ENCODE assay signal across 12 mouse cellular contexts in genomic region chr11:75293852-75294361, GRCm38 (mm10). TPM values are rescaled to one million over a fixed set of nuclear protein-coding genes. Genes with fewer than 3 reads are reported as not detected.
DNase-seq lines count a peak whose midpoint lies in the region; ATAC-seq lines count a peak whose summit lies in the region.
"Had no signal": no experiment of that assay in that cellular context is flagged by ENCODE, and none has a peak within 500 bp of the region (broad histone marks: within the 10 kb centered on the region; RNA-seq: fewer than 3 reads in every experiment).

No protein-coding gene starts in this region.

- 44% methylated on average over 21 of the region's 21 CpGs for WGBS in heart, embryonic 10.5 days
- WGBS in neural tube, embryonic 12.5 days, result 50% methylated on average over 21 of the region's 21 CpGs
- 27% methylated on average over 21 of the region's 21 CpGs for WGBS in kidney, embryonic 16.5 days

- H3K4me3 ChIP-seq in heart, embryonic 10.5 days, result 0 out of 2 replicates have a peak overlapping the region, but pooled peaks have one; percentile 15
- no peak overlapping the region for H3K4me3 ChIP-seq in neural tube, embryonic 12.5 days
- H3K4me3 ChIP-seq in kidney, embryonic 16.5 days (ENCODE audit: low read length), result no peak overlapping the region
- H3K4me3 ChIP-seq: embryonic facial prominence, embryonic 13.5 days had no signal

- no peak overlapping the region for H3K9ac ChIP-seq in neural tube, embryonic 12.5 days
- no peak overlapping the region for H3K9ac ChIP-seq in kidney, embryonic 16.5 days (replicated peaks; ENCODE audit: low read length)
- H3K9ac ChIP-seq: embryonic facial prominence, embryonic 13.5 days had no signal

- H3K27me3 ChIP-seq in heart, embryonic 10.5 days (ENCODE audit: insufficient read depth, poor library complexity, severe bottlenecking), result peaks cover 32% of the 10 kb centered on the region
- H3K27me3 ChIP-seq in neural tube, embryonic 12.5 days (replicated peaks), result peaks cover 16% of the 10 kb centered on the region; the same call in 1 of the 2 replicates
- peaks cover 26% of the 10 kb centered on the region for H3K27me3 ChIP-seq in kidney, embryonic 16.5 days (ENCODE audit: insufficient read depth, low read length)

- H3K9me3 ChIP-seq in heart, embryonic 10.5 days, result no peaks in the 10 kb centered on the region
- no peaks in the 10 kb centered on the region for H3K9me3 ChIP-seq in neural tube, embryonic 12.5 days
- no peaks in the 10 kb centered on the region for H3K9me3 ChIP-seq in kidney, embryonic 16.5 days (ENCODE audit: low read length)
- H3K9me3 ChIP-seq: embryonic facial prominence, embryonic 13.5 days had no signal

- no peak for ATAC-seq in neural tube, embryonic 12.5 days (ENCODE audit: low FRiP score, low read depth)
- ATAC-seq in kidney, embryonic 16.5 days (ENCODE audit: low FRiP score, low TSS enrichment), result peak; percentile 43
- ATAC-seq in granulocyte monocyte progenitor cell, adult 5-6 weeks (replicated peaks; ENCODE audit: poor library complexity, severe bottlenecking), result no peak

- H3K4me2 ChIP-seq in neural tube, embryonic 12.5 days (replicated peaks), result peak overlapping the region; percentile 6; the same call in 1 of the 2 replicates
- H3K4me2 ChIP-seq in kidney, embryonic 16.5 days (replicated peaks; ENCODE audit: low read depth, low read length), result no peak overlapping the region
- H3K4me2 ChIP-seq: embryonic facial prominence, embryonic 13.5 days had no signal

- DNase-seq in heart, embryonic 10.5 days (ENCODE audit: low spot score), result no peak
- no peak for DNase-seq in heart, postnatal 14 days
- DNase-seq in neural tube, embryonic 10.5 days (ENCODE audit: extremely low spot score, low spot score), result no peak
- no peak for DNase-seq in ovary, postnatal 10 days (ENCODE audit: low spot score)
- DNase-seq in cerebellum, adult 9-11 months, result no peak
- DNase-seq: B cell, adult 2 months; cerebellum, adult 11 months; lung, adult 2 months had no signal

- H3K27ac ChIP-seq in heart, embryonic 10.5 days, result peak overlapping the region; percentile 74; the same call in 1 of the 2 replicates
- H3K27ac ChIP-seq in neural tube, embryonic 12.5 days, result no peak overlapping the region
- peak overlapping the region; percentile 66 for H3K27ac ChIP-seq in kidney, embryonic 16.5 days (ENCODE audit: low read length)
- H3K27ac ChIP-seq: embryonic facial prominence, embryonic 13.5 days had no signal

- intact Hi-C loops in heart, postnatal 14 days (cut with DNase I), result loop anchor here (5.0 kb wide), 1 partner anchor 347 kb away; no protein-coding TSS in a partner anchor

- H3K36me3 ChIP-seq in heart, embryonic 10.5 days, result no peaks in the 10 kb centered on the region
- H3K36me3 ChIP-seq in neural tube, embryonic 12.5 days, result no peaks in the 10 kb centered on the region
- H3K36me3 ChIP-seq in kidney, embryonic 16.5 days (ENCODE audit: insufficient read depth, low read length), result no peaks in the 10 kb centered on the region
- H3K36me3 ChIP-seq: embryonic facial prominence, embryonic 13.5 days had no signal

- H3K4me1 ChIP-seq in heart, embryonic 10.5 days, result peaks cover 74% of the 10 kb centered on the region
- H3K4me1 ChIP-seq in neural tube, embryonic 12.5 days, result peaks cover 10% of the 10 kb centered on the region; the same call in 1 of the 2 replicates
- peaks cover 19% of the 10 kb centered on the region for H3K4me1 ChIP-seq in kidney, embryonic 16.5 days (ENCODE audit: insufficient read depth, low read length)

RNA-seq across cellular contexts. Expression of gene Rpa1, which starts 54.2 kb away (rescaled TPM):
- polyA plus RNA-seq in heart, embryonic 10.5 days (2016; fragmentation: Nextera tagmentation; extraction: Ambion mirVana), result 127 and 143 TPM in 2 replicates
- 10 to 100 TPM; 66.9 to 70.5 TPM for total RNA-seq in heart, postnatal 14 days (2021)
- polyA plus RNA-seq in neural tube, embryonic 12.5 days (2016; fragmentation: Nextera tagmentation; extraction: Ambion mirVana), result 95.9 and 103 TPM in 2 replicates
- 119 and 129 TPM in 2 replicates for polyA plus RNA-seq in kidney, embryonic 16.5 days (2015; fragmentation: Nextera tagmentation; extraction: Ambion mirVana)
- 86.4 and 106 TPM in 2 replicates for total RNA-seq in granulocyte monocyte progenitor cell, adult 5-6 weeks (2014; fragmentation: Nextera tagmentation)
- 200 and 207 TPM in 2 replicates for total RNA-seq in granulocyte monocyte progenitor cell, adult 5-6 weeks (2017)

RNA-seq across cellular contexts. Expression of gene Smyd4, which starts 54.3 kb away (rescaled TPM):
- 13.6 and 15.3 TPM in 2 replicates for polyA plus RNA-seq in heart, embryonic 10.5 days (2016; fragmentation: Nextera tagmentation; extraction: Ambion mirVana)
- total RNA-seq in heart, postnatal 14 days (2021), result 1 to 10 TPM; 4.2 to 4.6 TPM
- 13.5 and 15.1 TPM in 2 replicates for polyA plus RNA-seq in neural tube, embryonic 12.5 days (2016; fragmentation: Nextera tagmentation; extraction: Ambion mirVana)
- polyA plus RNA-seq in kidney, embryonic 16.5 days (2015; fragmentation: Nextera tagmentation; extraction: Ambion mirVana), result 14.9 and 15.3 TPM in 2 replicates
- total RNA-seq in granulocyte monocyte progenitor cell, adult 5-6 weeks (2014; fragmentation: Nextera tagmentation), result 11.7 and 12.6 TPM in 2 replicates
- total RNA-seq in granulocyte monocyte progenitor cell, adult 5-6 weeks (2017), result 11.2 and 12.3 TPM in 2 replicates
